Mouse (Mus musculus) heart, embryonic 10.5 days (tissue): ENCODE measurements around the gene Tsc22d2. TPM values are rescaled to one million over a fixed set of nuclear protein-coding genes. Genes with fewer than 3 reads are reported as not detected.

Source experiments
- DNase-seq: peaks from one replicate; pipeline ENCODE4 v3.0.0-alpha.2; 2017; ENCODE audit warnings: low spot score
- H3K27ac ChIP-seq: fragments of 300-500 bp; sonication (generic); 2 replicates; pipeline ENCODE4 v1.5.1; 2016; ENCODE audit warnings: mild to moderate bottlenecking
- H3K27me3 ChIP-seq: fragments of 300-500 bp; sonication (generic); 2 replicates; pipeline ENCODE4 v1.6.1; 2016; ENCODE audit warnings: mild to moderate bottlenecking; ENCODE audit not compliant: poor library complexity, insufficient read depth, severe bottlenecking
- H3K36me3 ChIP-seq: fragments of 300-500 bp; sonication (generic); 2 replicates; pipeline ENCODE4 v1.6.1; 2016; ENCODE audit warnings: mild to moderate bottlenecking, moderate library complexity
- H3K4me1 ChIP-seq: fragments of 300-500 bp; sonication (generic); 2 replicates; pipeline ENCODE4 v1.6.1; 2016; ENCODE audit warnings: mild to moderate bottlenecking
- H3K4me3 ChIP-seq: fragments of 300-500 bp; sonication (generic); 2 replicates; pipeline ENCODE4 v1.5.1; 2016; ENCODE audit warnings: mild to moderate bottlenecking, moderate library complexity
- H3K9me3 ChIP-seq: fragments of 300-500 bp; sonication (generic); 2 replicates; pipeline ENCODE4 v1.6.1; 2016; ENCODE audit warnings: mild to moderate bottlenecking, moderate library complexity
- WGBS: fragments of 180-500 bp; shearing (Covaris S2); methylation state at CpG from one replicate; pipeline ENCODE4 v1.1.7; 2016; 5-methylcytosine and 5-hydroxymethylcytosine counted together
- polyA plus RNA-seq: library from polyadenylated mRNA; unstranded; fragments of >200 nt; fragmentation: Nextera tagmentation; extraction: Ambion mirVana; gene quantifications from 2 replicates; pipeline ENCODE4 v1.2.1, GENCODE M21; 2016

Tsc22d2 gene
- polyA plus RNA-seq, 1 experiment from 2014 or later, result 12.2 TPM

DNA sequence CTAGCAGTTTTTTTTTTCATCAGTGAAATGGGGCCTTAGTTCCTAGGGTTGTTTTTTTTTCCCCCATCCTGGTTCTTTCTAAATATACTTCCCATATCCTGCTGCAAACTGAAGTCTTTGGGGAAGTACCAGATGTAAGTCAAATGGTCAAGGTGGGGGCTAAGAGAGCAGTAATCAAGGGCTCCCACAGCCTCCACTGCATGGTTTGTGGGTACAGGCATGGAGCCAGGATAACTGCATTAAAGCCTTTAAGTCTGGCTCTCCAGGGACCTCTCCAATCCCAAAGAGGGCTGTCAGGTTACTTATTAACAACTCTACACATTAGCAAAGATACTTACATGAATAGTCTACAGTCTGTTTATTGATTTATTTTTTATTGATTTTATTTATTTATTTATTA lies 2.8 kb upstream of the Tsc22d2 start:
- Histone ChIP-seq H3K27ac (no peak overlapping the region), H3K4me1 (no peaks in the 10 kb centered on the region), H3K36me3 (peaks cover 4% of the 10 kb centered on the region), H3K9me3 (no peaks in the 10 kb centered on the region), H3K27me3 (no peaks in the 10 kb centered on the region), H3K4me3 (no peak overlapping the region)
- no peak for DNase-seq

DNA sequence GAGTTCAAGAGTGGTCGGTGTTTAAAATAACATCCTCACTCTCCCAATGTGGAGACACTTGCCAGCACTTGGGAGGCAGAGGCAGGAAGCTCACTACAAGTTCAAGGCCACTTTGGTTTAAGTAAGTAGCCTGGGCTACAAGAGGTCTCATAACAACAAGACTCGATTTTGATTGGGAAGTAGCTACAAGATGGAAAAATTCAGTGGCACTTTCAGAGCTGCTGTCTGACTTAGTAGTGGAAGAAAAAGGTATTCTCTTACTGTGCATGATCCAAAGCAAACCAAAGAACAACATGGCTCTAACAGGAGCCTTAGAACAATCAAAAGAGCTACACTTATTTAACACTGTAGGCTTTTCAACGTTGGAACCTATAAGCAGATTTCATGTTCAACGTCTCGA lies 844 bp upstream of the Tsc22d2 start:
- WGBS, result 45% methylated on average over 5 of the region's 5 CpGs
- peak overlapping the region; percentile 99 for H3K4me3 ChIP-seq

DNA sequence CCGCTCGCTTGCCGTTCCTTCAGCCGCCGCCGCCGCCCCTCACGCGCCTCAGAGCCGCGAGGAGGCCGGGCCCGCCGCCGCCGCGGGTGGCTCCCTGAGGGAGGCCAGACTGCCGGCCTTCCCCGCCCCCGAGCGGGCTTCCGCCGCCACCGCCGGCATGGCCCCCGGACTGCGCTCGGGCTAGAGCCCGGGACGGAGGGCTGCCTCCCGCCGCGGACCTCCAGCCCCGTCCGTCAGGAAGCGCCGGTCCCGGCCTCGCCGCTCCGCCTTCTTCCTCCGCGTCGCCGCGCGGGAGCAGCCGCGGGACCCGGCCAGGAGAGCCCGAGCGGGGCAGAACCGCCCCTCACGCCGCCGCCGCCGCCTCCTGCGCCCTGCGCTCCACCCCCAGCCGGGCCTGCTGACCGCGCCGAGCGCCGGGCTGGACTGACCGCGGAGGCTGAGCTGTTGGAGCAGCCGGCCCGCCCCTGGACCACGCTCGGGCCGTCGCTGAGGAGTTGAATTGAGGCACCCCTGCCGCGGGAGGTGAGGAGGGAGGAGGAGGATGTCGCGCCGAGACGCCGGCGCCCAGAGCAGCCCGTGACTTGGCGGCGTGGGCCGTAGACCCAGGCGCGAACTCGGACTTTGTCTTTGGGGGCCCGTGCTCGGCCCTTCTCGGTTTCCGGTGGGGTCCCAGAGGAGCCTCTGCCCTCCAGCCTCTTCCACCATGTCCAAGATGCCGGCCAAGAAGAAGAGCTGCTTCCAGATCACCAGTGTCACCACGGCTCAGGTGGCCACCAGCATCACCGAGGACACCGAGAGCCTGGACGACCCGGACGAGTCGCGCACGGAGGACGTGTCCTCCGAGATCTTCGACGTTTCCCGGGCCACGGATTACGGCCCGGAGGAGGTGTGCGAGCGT lies 720 bp downstream of the Tsc22d2 start:
- Histone ChIP-seq H3K4me3 (peak overlapping the region; percentile 99), H3K4me1 (no peaks in the 10 kb centered on the region), H3K27ac (peak overlapping the region; percentile 99), H3K9me3 (no peaks in the 10 kb centered on the region), H3K36me3 (peaks cover 12% of the 10 kb centered on the region), H3K27me3 (no peaks in the 10 kb centered on the region)
- under 1% methylated on average over 102 of the region's 113 CpGs for WGBS
- DNase-seq, result peak; percentile 81

More for the DNA sequence above, 844 bp upstream of the Tsc22d2 start:
- Histone ChIP-seq H3K4me1 (no peaks in the 10 kb centered on the region), H3K27me3 (no peaks in the 10 kb centered on the region), H3K27ac (peak overlapping the region; percentile 99), H3K36me3 (peaks cover 12% of the 10 kb centered on the region), H3K9me3 (no peaks in the 10 kb centered on the region)
- no peak for DNase-seq

DNA sequence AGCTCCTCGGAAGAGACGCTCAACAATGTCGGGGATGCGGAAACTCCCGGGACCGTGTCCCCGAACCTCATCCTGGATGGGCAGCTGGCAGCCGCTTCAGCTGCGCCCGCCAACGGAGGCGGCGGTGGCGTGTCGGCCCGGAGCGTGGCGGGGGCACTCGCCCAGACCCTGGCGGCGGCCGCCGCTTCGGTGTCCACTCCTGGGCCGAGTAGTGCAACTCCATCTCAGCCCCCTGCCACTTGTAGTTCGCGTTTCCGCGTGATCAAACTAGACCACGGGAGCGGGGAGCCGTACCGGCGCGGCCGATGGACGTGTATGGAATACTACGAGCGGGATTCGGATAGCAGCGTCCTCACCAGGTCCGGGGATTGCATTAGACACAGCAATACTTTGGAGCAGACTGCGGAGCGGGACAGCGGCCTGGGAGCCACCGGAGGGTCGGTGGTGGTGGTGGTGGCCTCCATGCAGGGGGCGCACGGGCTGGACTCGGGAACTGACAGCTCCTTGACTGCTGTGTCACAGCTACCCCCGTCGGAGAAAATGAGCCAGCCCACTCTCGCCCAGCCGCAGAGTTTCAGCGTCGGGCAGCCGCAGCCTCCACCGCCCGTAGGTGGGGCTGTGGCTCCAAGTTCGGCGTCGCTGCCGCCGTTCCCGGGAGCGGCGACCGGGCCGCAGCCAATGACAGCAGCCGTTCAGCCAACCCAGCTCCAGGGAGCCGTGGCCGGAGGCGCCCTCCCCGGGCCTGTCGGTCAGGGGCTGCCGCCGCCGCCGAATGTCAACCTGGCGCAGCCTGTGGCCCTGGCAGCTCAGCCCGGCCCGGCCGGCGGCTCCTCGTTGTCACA lies 1.6 kb downstream of the Tsc22d2 start:
- no peaks in the 10 kb centered on the region for H3K9me3 ChIP-seq
- under 1% methylated on average over 85 of the region's 85 CpGs for WGBS

DNA sequence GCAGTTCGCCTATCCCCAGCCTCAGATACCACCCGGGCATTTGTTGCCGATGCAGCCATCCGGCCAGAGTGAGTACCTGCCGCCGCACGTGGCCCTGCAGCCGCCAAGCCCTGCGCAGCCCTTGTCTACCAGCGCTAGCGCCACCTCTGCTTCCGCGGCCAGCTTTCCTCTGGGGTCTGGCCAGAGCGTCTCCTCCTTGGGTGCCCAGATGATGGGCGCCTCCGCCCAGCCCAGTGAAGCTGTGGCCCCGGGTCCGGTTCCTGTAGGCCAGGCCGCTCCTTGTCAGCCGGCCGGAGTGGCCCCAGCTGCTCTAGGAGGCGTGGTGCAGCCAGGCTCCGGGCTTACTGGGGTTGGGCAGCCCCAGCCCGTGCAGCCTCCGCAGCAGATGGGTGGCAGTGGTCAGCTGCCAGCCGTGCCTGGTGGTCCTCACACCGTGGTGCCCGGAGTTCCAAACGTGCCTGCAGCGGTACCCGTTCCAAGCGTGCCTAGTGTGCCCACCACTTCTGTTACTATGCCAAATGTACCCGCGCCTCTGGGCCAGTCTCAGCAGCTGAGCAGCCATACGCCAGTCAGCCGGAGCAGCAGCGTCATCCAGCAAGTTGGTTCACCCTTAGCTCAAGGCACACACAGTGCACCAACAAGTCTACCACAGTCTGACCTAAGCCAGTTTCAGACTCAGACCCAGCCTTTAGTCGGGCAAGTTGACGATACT lies 2.4 kb downstream of the Tsc22d2 start:
- Histone ChIP-seq H3K4me1 (no peaks in the 10 kb centered on the region), H3K27me3 (no peaks in the 10 kb centered on the region), H3K36me3 (peaks cover 12% of the 10 kb centered on the region), H3K9me3 (no peaks in the 10 kb centered on the region), H3K27ac (peak overlapping the region; percentile 99), H3K4me3 (peak overlapping the region; percentile 99)
- under 1% methylated on average over 39 of the region's 39 CpGs for WGBS
- DNase-seq, result peak; percentile 83

More for the DNA sequence above, 1.6 kb downstream of the Tsc22d2 start:
- H3K27ac ChIP-seq, result peak overlapping the region; percentile 99
- H3K36me3 ChIP-seq, result peaks cover 12% of the 10 kb centered on the region
- H3K4me1 ChIP-seq, result no peaks in the 10 kb centered on the region
- no peaks in the 10 kb centered on the region for H3K27me3 ChIP-seq
- DNase-seq, result peak; percentile 95
- peak overlapping the region; percentile 99 for H3K4me3 ChIP-seq

DNA sequence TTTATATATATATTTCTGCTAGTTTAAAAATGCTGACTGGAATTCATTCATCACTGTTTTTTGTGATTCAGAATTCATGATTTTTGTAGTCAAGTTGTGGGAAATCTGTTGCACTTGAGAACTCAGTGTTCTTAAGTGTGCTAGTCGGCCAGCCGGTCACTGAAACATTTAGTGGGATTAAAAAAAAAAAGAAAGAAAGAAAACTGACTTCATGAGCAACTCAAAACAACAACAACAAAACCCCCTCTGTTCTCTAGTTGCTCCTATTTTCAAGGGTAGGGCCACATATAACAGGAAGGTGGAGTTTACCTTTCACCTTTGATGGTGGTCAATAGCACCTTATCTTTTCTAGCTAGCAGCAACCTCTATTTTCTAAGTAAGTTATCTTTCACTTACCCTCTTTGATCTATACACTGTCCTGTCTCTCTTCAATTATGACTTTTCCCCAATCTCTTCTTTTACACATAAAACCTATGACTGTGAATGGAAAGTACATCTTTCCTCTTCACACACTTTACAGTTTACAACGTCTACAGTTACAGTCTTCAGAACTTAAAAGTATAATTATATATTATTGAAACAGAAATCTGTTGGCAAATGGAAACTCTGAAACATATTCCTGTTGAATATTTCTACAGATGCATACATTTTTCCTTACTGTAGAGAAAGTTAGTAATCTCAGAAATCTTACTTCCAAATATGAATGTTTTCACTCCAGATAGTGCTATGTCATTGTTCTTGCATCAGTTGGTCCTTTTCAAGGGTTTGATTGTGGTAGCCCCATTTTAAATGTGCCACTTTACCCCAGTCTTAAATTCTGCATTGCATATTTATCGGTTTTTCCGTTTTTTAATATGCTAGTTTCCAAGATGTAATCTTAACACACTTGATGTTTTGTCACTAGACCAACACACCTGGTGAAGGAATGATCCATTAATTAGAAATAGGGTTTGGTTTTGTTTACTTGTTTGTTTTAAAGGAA lies 4.5 kb downstream of the Tsc22d2 start:
- Histone ChIP-seq H3K27me3 (no peaks in the 10 kb centered on the region), H3K36me3 (peaks cover 12% of the 10 kb centered on the region), H3K27ac (peak overlapping the region; percentile 42; the same call in 1 of the 2 replicates), H3K4me1 (no peaks in the 10 kb centered on the region), H3K9me3 (no peaks in the 10 kb centered on the region), H3K4me3 (peak overlapping the region; percentile 99)
- no peak for DNase-seq
- 30% methylated on average over 5 of the region's 5 CpGs for WGBS

DNA sequence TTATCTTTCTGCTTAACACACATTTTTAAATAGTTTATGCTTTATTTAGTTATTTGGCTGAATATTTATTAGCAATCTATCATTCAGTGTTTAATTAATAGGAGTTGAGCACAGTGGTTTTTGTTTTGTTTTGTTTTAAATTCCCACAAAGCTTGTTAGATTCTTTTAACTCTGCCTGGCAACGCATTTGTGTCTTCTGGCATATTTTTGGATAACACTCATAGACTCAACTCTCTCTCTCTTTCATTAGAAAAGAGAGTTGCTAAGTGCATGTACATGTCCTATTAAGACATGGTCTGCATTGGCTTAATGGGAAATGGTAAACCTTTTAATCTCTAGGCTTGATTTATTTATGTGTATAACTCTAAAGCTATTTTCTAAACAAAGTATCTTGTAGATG lies 14.3 kb downstream of the Tsc22d2 start:
- H3K36me3 ChIP-seq, result no peaks in the 10 kb centered on the region

DNA sequence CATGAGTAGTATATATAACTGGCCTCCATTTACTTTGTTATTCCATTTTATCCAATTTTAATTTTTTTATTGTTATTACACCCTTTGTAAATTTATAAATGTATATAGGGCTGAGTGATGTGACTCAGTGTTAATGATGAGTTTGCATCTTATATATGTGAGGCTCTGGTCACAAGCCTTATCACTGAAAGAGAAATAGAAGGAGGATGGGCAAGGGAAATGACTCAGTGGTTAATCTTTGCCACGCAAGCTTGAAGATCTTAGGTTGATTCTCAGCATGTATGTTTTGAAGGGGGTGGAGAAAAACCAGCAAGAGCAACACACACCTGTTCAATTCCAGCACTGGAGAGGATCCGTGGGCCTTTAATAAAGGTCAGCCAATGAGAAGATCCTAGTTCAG lies 19.9 kb downstream of the Tsc22d2 start:
- Histone ChIP-seq H3K4me3 (no peak overlapping the region), H3K9me3 (no peaks in the 10 kb centered on the region), H3K27ac (no peak overlapping the region), H3K4me1 (no peaks in the 10 kb centered on the region), H3K27me3 (no peaks in the 10 kb centered on the region), H3K36me3 (peaks cover 9% of the 10 kb centered on the region)
- WGBS, result 81% methylated on average over 2 of the region's 2 CpGs
- DNase-seq, result no peak

More for the DNA sequence above, 14.3 kb downstream of the Tsc22d2 start:
- Histone ChIP-seq H3K4me3 (no peak overlapping the region), H3K27ac (no peak overlapping the region), H3K9me3 (no peaks in the 10 kb centered on the region), H3K4me1 (no peaks in the 10 kb centered on the region), H3K27me3 (no peaks in the 10 kb centered on the region)
- WGBS, result 91% methylated on average over 1 of the region's 1 CpGs
- no peak for DNase-seq

DNA sequence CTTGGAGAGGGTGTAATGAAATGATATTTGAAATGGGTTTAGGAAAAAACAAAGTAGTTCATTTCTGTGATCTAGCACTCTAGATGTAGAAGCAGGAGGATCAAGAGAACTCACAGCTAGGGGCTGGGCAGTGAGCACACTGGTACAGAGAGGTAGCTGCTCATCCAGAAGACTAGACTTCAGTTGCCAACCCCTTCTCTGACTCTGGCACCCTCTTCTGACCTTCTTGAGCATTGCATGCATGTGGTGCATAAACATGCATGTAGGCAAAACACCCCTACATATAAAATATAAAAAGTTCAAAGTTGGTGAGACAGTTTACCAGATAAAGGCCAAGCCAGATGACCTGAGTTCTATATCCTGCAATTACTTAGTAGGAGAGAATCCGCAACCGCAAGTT lies 33.7 kb downstream of the Tsc22d2 start:
- 96% methylated on average over 2 of the region's 2 CpGs for WGBS
- Histone ChIP-seq H3K4me1 (no peaks in the 10 kb centered on the region), H3K4me3 (no peak overlapping the region), H3K27ac (no peak overlapping the region), H3K9me3 (no peaks in the 10 kb centered on the region), H3K27me3 (no peaks in the 10 kb centered on the region), H3K36me3 (peaks cover 12% of the 10 kb centered on the region; the same call in 1 of the 2 replicates)
- DNase-seq, result no peak

DNA sequence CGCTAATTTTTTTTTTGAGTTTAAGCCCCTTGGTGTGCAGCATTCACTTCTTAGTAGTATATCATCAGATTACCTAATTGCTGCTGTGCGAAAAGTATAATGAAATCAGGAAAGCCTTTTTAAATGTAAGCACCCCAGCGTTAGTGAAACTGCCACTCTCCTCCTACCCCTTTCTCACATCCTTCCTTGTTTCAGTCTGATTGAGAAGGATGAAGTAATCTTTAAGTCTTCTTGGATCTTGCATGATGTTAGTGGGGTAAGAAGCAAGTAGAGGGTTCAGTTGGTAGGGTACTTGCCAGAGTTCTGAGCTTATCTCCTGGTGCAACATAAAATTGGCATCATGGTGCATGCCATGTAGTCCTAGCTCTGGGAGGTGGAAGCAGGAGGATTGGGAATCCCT lies 35.0 kb downstream of the Tsc22d2 start:
- no peaks in the 10 kb centered on the region for H3K4me1 ChIP-seq
- H3K9me3 ChIP-seq, result no peaks in the 10 kb centered on the region
- H3K27ac ChIP-seq, result no peak overlapping the region
- H3K4me3 ChIP-seq, result no peak overlapping the region
- WGBS, result 92% methylated on average over 3 of the region's 3 CpGs
- no peak for DNase-seq
- peaks cover 12% of the 10 kb centered on the region; the same call in 1 of the 2 replicates for H3K36me3 ChIP-seq
- no peaks in the 10 kb centered on the region for H3K27me3 ChIP-seq

DNA sequence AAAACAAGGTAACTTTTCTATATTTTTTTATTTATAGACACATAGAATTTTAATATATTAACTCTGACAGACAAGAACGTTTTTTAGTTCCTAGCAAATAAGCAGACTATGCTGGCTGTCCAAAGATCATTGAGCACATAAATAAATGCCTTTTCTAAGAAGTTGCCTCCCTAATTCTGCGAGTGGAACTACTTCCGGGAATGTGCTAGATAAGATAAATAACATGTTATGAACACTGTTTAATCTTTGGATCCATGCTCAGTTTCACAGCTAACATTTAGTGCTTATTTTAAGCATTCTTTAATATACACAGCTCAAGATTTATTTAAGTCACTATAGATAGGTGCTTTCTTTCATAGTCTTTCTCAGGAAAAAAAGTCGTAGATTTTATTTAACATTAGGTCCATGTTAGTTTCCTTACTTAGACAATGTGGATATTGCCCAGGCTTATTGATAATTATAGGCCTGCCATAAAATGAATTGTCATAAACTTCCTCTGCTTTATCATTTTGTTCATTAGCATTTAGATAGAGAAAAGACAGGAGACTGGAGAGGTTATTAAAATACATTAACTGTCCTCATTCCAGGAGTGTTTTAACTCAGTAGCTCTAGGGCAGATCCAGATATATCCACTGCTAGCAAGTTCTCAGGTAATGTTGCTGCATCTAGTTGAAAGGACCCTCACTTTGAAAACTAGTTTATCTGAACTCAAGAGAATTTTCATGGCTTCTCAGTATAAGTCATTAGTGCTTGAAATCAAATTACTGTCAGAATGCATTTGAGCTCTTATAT lies 40.1 kb downstream of the Tsc22d2 start:
- no peaks in the 10 kb centered on the region for H3K9me3 ChIP-seq
- H3K4me1 ChIP-seq, result no peaks in the 10 kb centered on the region
- peaks cover 5% of the 10 kb centered on the region; the same call in 1 of the 2 replicates for H3K36me3 ChIP-seq
- no peak overlapping the region for H3K4me3 ChIP-seq
- H3K27me3 ChIP-seq, result no peaks in the 10 kb centered on the region
- 48% methylated on average over 4 of the region's 4 CpGs for WGBS
- no peak overlapping the region for H3K27ac ChIP-seq
- DNase-seq, result no peak
